In genomic region chr1:176822949-176823348, GRCm38 (mm10) we compare ENCODE assay signal across 30 mouse cellular contexts. TPM values are rescaled to one million over a fixed set of nuclear protein-coding genes. Genes with fewer than 3 reads are reported as not detected.
A peak's percentile ranks its signal among the peaks of the same experiment; 100 is the strongest.
DNase-seq lines count a peak whose midpoint lies in the region; ATAC-seq and TF ChIP-seq lines count a peak whose summit lies in the region.
"Had no signal": no experiment of that assay in that cellular context is flagged by ENCODE, and none has a peak within 500 bp of the region (broad histone marks: within the 10 kb centered on the region; RNA-seq: fewer than 3 reads in every experiment).

No protein-coding gene starts in this region.

- no peak for TF ChIP-seq CTCF in liver, embryonic 14.5 days (IDR thresholded peaks at IDR 0.05; ENCODE audit: low read depth)

- H3K4me2 ChIP-seq in liver, embryonic 11.5 days = no peak overlapping the region
- peak overlapping the region; percentile 36 for H3K4me2 ChIP-seq in liver, embryonic 14.5 days (ENCODE audit: low read depth)
- peak overlapping the region; percentile 64 for H3K4me2 ChIP-seq in myocyte (ENCODE audit: low read depth)
- H3K4me2 ChIP-seq in hindbrain, embryonic 13.5 days = no peak overlapping the region
- H3K4me2 ChIP-seq: embryonic facial prominence, embryonic 12.5 days; forebrain, embryonic 12.5 days; hindbrain, embryonic 15.5 days; kidney, embryonic 15.5 days; limb, embryonic 12.5 days; neural tube, embryonic 15.5 days had no signal

- ATAC-seq in liver, embryonic 11.5 days (replicated peaks; ENCODE audit: low FRiP score) = peak; percentile 72
- peak; percentile 26; the same call in 1 of the 2 replicates for ATAC-seq in liver, embryonic 14.5 days (ENCODE audit: insufficient read depth)
- ATAC-seq in hindbrain, embryonic 13.5 days (ENCODE audit: low FRiP score) = no peak
- ATAC-seq: CD4-positive, CD25-positive, alpha-beta regulatory T cell, adult 4 months; inflammation-experienced regulatory T-cells, adult 6 months; midbrain, embryonic 16.5 days had no signal

- peak; percentile 68 for TF ChIP-seq EP300 in liver, embryonic 14.5 days (IDR thresholded peaks at IDR 0.05; ENCODE audit: low read depth)

- DNase-seq in liver, embryonic 11.5 days (ENCODE audit: low spot score) = no peak
- DNase-seq in liver = no peak
- peak; percentile 44 for DNase-seq in c-Kit-positive CD71-positive TER-119-positive erythroid progenitor cells, embryonic 14.5 days (ENCODE audit: low spot score)
- DNase-seq in liver, embryonic 14.5 days (ENCODE audit: low read depth in 3 of 3, low spot score in 3 of 3) = peak in 2 of 3 experiments; percentile 48 to 49
- no peak for DNase-seq in urinary bladder, postnatal 4 days (ENCODE audit: low spot score in 2 of 2)
- DNase-seq: adrenal gland, adult 8-10 months; cerebellum, adult 8-10 months; cerebellum, postnatal 25 days; forebrain, postnatal 0 days; gastrocnemius, postnatal 14 days; heart, postnatal 36 days; kidney, adult 11 months; kidney, postnatal 25 days; lung, postnatal 36 days; retina, postnatal 1 day; right cerebral cortex, postnatal 14 days had no signal

- no peak overlapping the region for H3ac ChIP-seq in myocyte (ENCODE audit: control insufficient read depth, insufficient read length)

- peaks cover 57% of the 10 kb centered on the region for H3K4me1 ChIP-seq in liver, embryonic 11.5 days (replicated peaks; ENCODE audit: control insufficient read depth, insufficient read depth, low read length)
- H3K4me1 ChIP-seq in liver, embryonic 14.5 days (replicated peaks; ENCODE audit: control insufficient read depth in 2 of 2, insufficient read depth in 2 of 2, low read length in 1 of 2) = peaks cover 42 to 68% of the 10 kb centered on the region in 2 experiments
- H3K4me1 ChIP-seq in hindbrain, embryonic 13.5 days (replicated peaks) = peaks cover 11% of the 10 kb centered on the region
- H3K4me1 ChIP-seq: embryonic facial prominence, embryonic 12.5 days; kidney, embryonic 15.5 days; limb, embryonic 12.5 days; neural tube, embryonic 15.5 days had no signal

- no peaks in the 10 kb centered on the region for H3K27me3 ChIP-seq in liver, embryonic 11.5 days (replicated peaks; ENCODE audit: control insufficient read depth, insufficient read depth, low read length)
- no peaks in the 10 kb centered on the region for H3K27me3 ChIP-seq in liver, embryonic 14.5 days (ENCODE audit: control insufficient read depth, insufficient read depth, low read length)
- H3K27me3 ChIP-seq in myocyte (ENCODE audit: control insufficient read depth, insufficient read depth, insufficient read length) = no peaks in the 10 kb centered on the region
- H3K27me3 ChIP-seq in hindbrain, embryonic 13.5 days = no peaks in the 10 kb centered on the region
- H3K27me3 ChIP-seq: embryonic facial prominence, embryonic 12.5 days; forebrain, embryonic 12.5 days; heart, embryonic 15.5 days; hindbrain, embryonic 15.5 days; kidney, embryonic 15.5 days; limb, embryonic 12.5 days; neural tube, embryonic 15.5 days had no signal

- TF ChIP-seq POLR2A in myocyte (IDR thresholded peaks at IDR 0.05; ENCODE audit: insufficient read length, low read depth) = no peak

- peaks cover 10% of the 10 kb centered on the region for H3K79me2 ChIP-seq in myocyte (ENCODE audit: control insufficient read depth, insufficient read depth)

- H3K9me3 ChIP-seq in liver, embryonic 11.5 days (ENCODE audit: control insufficient read depth, low read length) = no peaks in the 10 kb centered on the region
- no peaks in the 10 kb centered on the region for H3K9me3 ChIP-seq in liver, embryonic 14.5 days (ENCODE audit: control insufficient read depth, low read length)
- no peaks in the 10 kb centered on the region for H3K9me3 ChIP-seq in hindbrain, embryonic 13.5 days
- H3K9me3 ChIP-seq: embryonic facial prominence, embryonic 12.5 days; forebrain, embryonic 12.5 days; heart, embryonic 15.5 days; hindbrain, embryonic 15.5 days; kidney, embryonic 15.5 days; limb, embryonic 12.5 days; midbrain, embryonic 10.5 days; neural tube, embryonic 15.5 days had no signal

- no peak overlapping the region for H3K27ac ChIP-seq in liver, embryonic 11.5 days (ENCODE audit: low read depth, low read length)
- no peak overlapping the region for H3K27ac ChIP-seq in liver, embryonic 14.5 days
- no peak overlapping the region for H3K27ac ChIP-seq in hindbrain, embryonic 13.5 days
- H3K27ac ChIP-seq: embryonic facial prominence, embryonic 12.5 days; forebrain, embryonic 12.5 days; hindbrain, embryonic 15.5 days; kidney, embryonic 15.5 days; limb, embryonic 12.5 days; midbrain, embryonic 10.5 days; neural tube, embryonic 15.5 days had no signal

- H3K4me3 ChIP-seq in liver, embryonic 11.5 days (ENCODE audit: low read depth, low read length) = no peak overlapping the region
- no peak overlapping the region for H3K4me3 ChIP-seq in liver, embryonic 14.5 days (ENCODE audit: insufficient read depth in 1 of 2, low read depth in 2 of 2, low read length in 2 of 2)
- no peak overlapping the region for H3K4me3 ChIP-seq in myocyte
- H3K4me3 ChIP-seq in hindbrain, embryonic 13.5 days = no peak overlapping the region
- H3K4me3 ChIP-seq: embryonic facial prominence, embryonic 12.5 days; erythroblast, embryonic 14.5 days; forebrain, embryonic 12.5 days; heart, embryonic 15.5 days; hindbrain, embryonic 15.5 days; kidney, embryonic 15.5 days; limb, embryonic 12.5 days; midbrain, embryonic 10.5 days; neural tube, embryonic 15.5 days had no signal

- H3K9ac ChIP-seq in liver, embryonic 11.5 days (ENCODE audit: low read depth, low read length) = no peak overlapping the region
- H3K9ac ChIP-seq in liver, embryonic 14.5 days (replicated peaks) = no peak overlapping the region
- no peak overlapping the region for H3K9ac ChIP-seq in hindbrain, embryonic 13.5 days
- H3K9ac ChIP-seq: embryonic facial prominence, embryonic 12.5 days; forebrain, embryonic 12.5 days; forebrain, postnatal 0 days; heart, embryonic 15.5 days; hindbrain, embryonic 15.5 days; kidney, embryonic 15.5 days; limb, embryonic 12.5 days; neural tube, embryonic 15.5 days had no signal

- 40% methylated on average over 4 of the region's 4 CpGs for WGBS in liver, embryonic 11.5 days
- 16% methylated on average over 4 of the region's 4 CpGs for WGBS in liver, embryonic 14.5 days (ENCODE audit: insufficient replicate concordance)
- WGBS in hindbrain, embryonic 13.5 days = 83% methylated on average over 4 of the region's 4 CpGs

- H3K36me3 ChIP-seq in liver, embryonic 11.5 days (ENCODE audit: control insufficient read depth, insufficient read depth, low read length) = no peaks in the 10 kb centered on the region; the same call in 1 of the 2 replicates
- no peaks in the 10 kb centered on the region for H3K36me3 ChIP-seq in liver, embryonic 14.5 days (replicated peaks; ENCODE audit: control insufficient read depth, insufficient read depth, low read depth)
- H3K36me3 ChIP-seq in myocyte (ENCODE audit: control insufficient read depth, insufficient read depth) = no peaks in the 10 kb centered on the region
- no peaks in the 10 kb centered on the region for H3K36me3 ChIP-seq in hindbrain, embryonic 13.5 days
- H3K36me3 ChIP-seq: embryonic facial prominence, embryonic 12.5 days; forebrain, embryonic 12.5 days; heart, embryonic 15.5 days; hindbrain, embryonic 15.5 days; limb, embryonic 12.5 days; midbrain, embryonic 10.5 days; neural tube, embryonic 15.5 days had no signal

TF ChIP-seq in myocyte, 11 proteins besides CTCF, POLR2A, EP300 and RAD21:
- TF ChIP-seq MYOG (IDR thresholded peaks at IDR 0.05; ENCODE audit: control insufficient read depth in 1 of 3, insufficient read depth in 1 of 3, insufficient read length in 2 of 3, low read depth in 2 of 3) = no peak
- no peak for TF ChIP-seq MYOD1 (IDR thresholded peaks at IDR 0.05; ENCODE audit: control insufficient read depth in 1 of 3, insufficient read length in 2 of 3, low read depth in 2 of 3)
- no peak for TF ChIP-seq POLR2AphosphoS2 (IDR thresholded peaks at IDR 0.05; ENCODE audit: insufficient read length, low read depth)
- no peak for TF ChIP-seq REST (IDR thresholded peaks at IDR 0.05; ENCODE audit: insufficient read depth, insufficient read length)
- no peak for TF ChIP-seq CEBPB (IDR thresholded peaks at IDR 0.05; ENCODE audit: insufficient read depth, poor library complexity, severe bottlenecking)
- no peak for TF ChIP-seq MAX (IDR thresholded peaks at IDR 0.05; ENCODE audit: low read depth)
- no peak for TF ChIP-seq E2F4 (IDR thresholded peaks at IDR 0.05; ENCODE audit: insufficient read depth)
- TF ChIP-seq USF1 (IDR thresholded peaks at IDR 0.05; ENCODE audit: low read depth) = no peak
- TF ChIP-seq TCF3 (IDR thresholded peaks at IDR 0.05; ENCODE audit: insufficient read length, low read depth) = no peak
- no peak for TF ChIP-seq TCF12 (IDR thresholded peaks at IDR 0.05; ENCODE audit: insufficient read depth, poor library complexity, severe bottlenecking)
- no peak for TF ChIP-seq SRF (IDR thresholded peaks at IDR 0.05; ENCODE audit: control insufficient read depth, insufficient read length, low read depth)

RNA-seq across cellular contexts. Expression of gene Sdccag8, which starts 8.5 kb away (rescaled TPM):
- polyA plus RNA-seq in liver, embryonic 11.5 days (2014; fragmentation: Nextera tagmentation; extraction: Ambion mirVana) = 9.4 and 11.7 TPM in 2 replicates
- polyA plus RNA-seq in liver, embryonic 14.5 days (2012; rRNA removed) = 1.2 and 2.7 TPM in 2 replicates
- polyA plus RNA-seq in liver, embryonic 14.5 days (2014; fragmentation: Nextera tagmentation; extraction: Ambion mirVana) = 4.4 and 5.1 TPM in 2 replicates
- polyA plus RNA-seq in myocyte (2012; fragmentation: generic; extraction: Trizol) = 8.4 TPM
- 25.7 and 26.5 TPM in 2 replicates for polyA plus RNA-seq in hindbrain, embryonic 13.5 days (2015; fragmentation: Nextera tagmentation; extraction: Ambion mirVana)

RNA-seq across cellular contexts. Expression of gene Cep170, which starts 9.1 kb away (rescaled TPM):
- 17.5 and 18.6 TPM in 2 replicates for polyA plus RNA-seq in liver, embryonic 11.5 days (2014; fragmentation: Nextera tagmentation; extraction: Ambion mirVana)
- 4.0 and 5.2 TPM in 2 replicates for polyA plus RNA-seq in liver, embryonic 14.5 days (2012; rRNA removed)
- 5.5 and 8.9 TPM in 2 replicates for polyA plus RNA-seq in liver, embryonic 14.5 days (2014; fragmentation: Nextera tagmentation; extraction: Ambion mirVana)
- polyA plus RNA-seq in myocyte (2012; fragmentation: generic; extraction: Trizol) = 15.4 TPM
- polyA plus RNA-seq in hindbrain, embryonic 13.5 days (2015; fragmentation: Nextera tagmentation; extraction: Ambion mirVana) = 122 and 128 TPM in 2 replicates

Comparison
In these comparisons a context has a peak if more than half of its experiments do, and no peak if none do; other contexts are left out.
1. DNase-seq: peak in c-Kit-positive CD71-positive TER-119-positive erythroid progenitor cells, embryonic 14.5 days (single experiment) and liver, embryonic 14.5 days (2 of 3); none in liver, embryonic 11.5 days (single experiment), liver (single experiment) and urinary bladder, postnatal 4 days (0 of 2).
2. H3K4me2 ChIP-seq: peak in liver, embryonic 14.5 days (single experiment) and myocyte (single experiment); none in liver, embryonic 11.5 days (single experiment) and hindbrain, embryonic 13.5 days (single experiment).